Mouse (Mus musculus): ENCODE data around the gene Depdc1b. TPM values are rescaled to one million over a fixed set of nuclear protein-coding genes. Genes with fewer than 3 reads are reported as not detected.

Depdc1b gene
- polyA plus RNA-seq (2014; fragmentation: Illumina TruSeq; extraction: RNeasy Lipid Tissue Mini Kit (QIAGEN cat#74804); ENCODE audit: low read depth, low replicate concordance) = 11.5 TPM

GRCm38 (mm10) chr13:108315702-108316486, at the start of gene Depdc1b:
Depdc1b (plus strand) TSS chr13:108316332.

GRCm38 (mm10) chr13:108449116-108450097, 133.3 kb downstream of the Depdc1b start, which contains the start of gene Pde4d:
Pde4d (plus strand) TSS chr13:108449948.

Other genes starting within 250 kb of the Depdc1b start
- 86.3 TPM for gene Ndufaf2, start 157.7 kb upstream of the Depdc1b start, polyA plus RNA-seq (2014; fragmentation: Illumina TruSeq; extraction: RNeasy Lipid Tissue Mini Kit (QIAGEN cat#74804); ENCODE audit: low read depth, low replicate concordance)
- 6.1 TPM for gene Ercc8, start 157.6 kb upstream of the Depdc1b start, polyA plus RNA-seq (2014; fragmentation: Illumina TruSeq; extraction: RNeasy Lipid Tissue Mini Kit (QIAGEN cat#74804); ENCODE audit: low read depth, low replicate concordance)
- 181 TPM for gene Elovl7, start 101.9 kb upstream of the Depdc1b start, polyA plus RNA-seq (2014; fragmentation: Illumina TruSeq; extraction: RNeasy Lipid Tissue Mini Kit (QIAGEN cat#74804); ENCODE audit: low read depth, low replicate concordance)
- 16.2 TPM for gene Pde4d, start 133.6 kb downstream of the Depdc1b start, polyA plus RNA-seq (2014; fragmentation: Illumina TruSeq; extraction: RNeasy Lipid Tissue Mini Kit (QIAGEN cat#74804); ENCODE audit: low read depth, low replicate concordance)